Mouse (Mus musculus) lung, adult 2 months (tissue): ENCODE data around the gene Cbr2. TPM values are rescaled to one million over a fixed set of nuclear protein-coding genes. Genes with fewer than 3 reads are reported as not detected.

Experiments
- DNase-seq: peaks from one replicate; pipeline ENCODE4 v3.0.0; 2022
- H3K4me1 ChIP-seq: fragments of 200-500 bp; 2 replicates; pipeline ENCODE4 v1.6.1; 2011; ENCODE audit warnings: low read length; ENCODE audit not compliant: control insufficient read depth, insufficient read depth
- H3K4me3 ChIP-seq: fragments of 200-500 bp; replicated peaks from 2 replicates; pipeline ENCODE3; 2011; ENCODE audit warnings: low read depth, mild to moderate bottlenecking, control low read depth, low read length; ENCODE audit errors: extremely low read depth
- CTCF ChIP-seq: fragments of 200-500 bp; IDR thresholded peaks from 2 replicates; pipeline ENCODE4 v1.5.1; 2011; ENCODE audit warnings: mild to moderate bottlenecking, low read length, control low read depth; ENCODE audit not compliant: insufficient read depth
- POLR2A ChIP-seq: fragments of 200-500 bp; IDR thresholded peaks from 2 replicates; pipeline ENCODE4 v1.6.1; 2011; ENCODE audit warnings: low read depth, mild to moderate bottlenecking, control low read depth, low read length, borderline replicate concordance; ENCODE audit errors: extremely low read depth
- WGBS: fragments of 180-500 bp; shearing (Covaris S2); methylation state at CpG from one replicate; pipeline ENCODE4 v1.1.7; 2018; 5-methylcytosine and 5-hydroxymethylcytosine counted together
- polyA plus RNA-seq: library from polyadenylated mRNA; depleted of rRNA; stranded (reverse); fragments of >200 nt; gene quantifications from 2 replicates; pipeline ENCODE4 v1.2.3, GENCODE M21; 2012

Cbr2 gene
- polyA plus RNA-seq, 1 experiment = 14,250 TPM

GRCm38 (mm10) chr11:120721124-120722066 is 10.5 kb downstream of the Cbr2 start, which contains the start of gene Rac3:
Gene Rac3, plus strand, starts transcription at chr11:120721470.
- H3K4me3 ChIP-seq = peak within 1 kb of the TSS; percentile 47
- peak; percentile 67 for DNase-seq
- TF ChIP-seq POLR2A (no peak), CTCF (no peak)
- H3K4me1 ChIP-seq = peaks cover 11% of the 10 kb centered on the region
- under 1% methylated on average over 90 of the region's 90 CpGs for WGBS

DNA sequence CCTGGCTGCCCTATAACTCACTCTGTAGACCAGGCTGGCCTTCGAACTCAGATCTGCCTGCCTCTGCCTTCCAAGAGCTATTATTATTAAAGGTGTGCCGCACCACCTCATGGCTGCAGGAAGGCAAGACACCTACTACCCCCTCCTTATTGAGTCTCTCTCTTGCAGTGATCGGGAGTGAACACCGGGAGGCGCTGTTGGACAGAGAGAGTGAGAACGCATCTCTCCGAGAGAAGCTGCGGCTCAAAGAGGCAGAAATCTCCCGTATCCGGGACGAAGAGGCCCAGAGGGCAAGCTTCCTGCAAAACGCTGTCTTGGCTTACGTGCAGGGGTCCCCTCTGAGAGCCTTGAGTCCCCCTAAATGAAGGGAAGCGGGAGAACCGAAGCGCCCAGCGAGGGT is 11.5 kb downstream of the Cbr2 start:
- TF ChIP-seq POLR2A (no peak), CTCF (peak; percentile 97)
- peaks cover 9% of the 10 kb centered on the region for H3K4me1 ChIP-seq
- 12% methylated on average over 17 of the region's 17 CpGs for WGBS
- H3K4me3 ChIP-seq = no peak overlapping the region
- peak; percentile 91 for DNase-seq

DNA sequence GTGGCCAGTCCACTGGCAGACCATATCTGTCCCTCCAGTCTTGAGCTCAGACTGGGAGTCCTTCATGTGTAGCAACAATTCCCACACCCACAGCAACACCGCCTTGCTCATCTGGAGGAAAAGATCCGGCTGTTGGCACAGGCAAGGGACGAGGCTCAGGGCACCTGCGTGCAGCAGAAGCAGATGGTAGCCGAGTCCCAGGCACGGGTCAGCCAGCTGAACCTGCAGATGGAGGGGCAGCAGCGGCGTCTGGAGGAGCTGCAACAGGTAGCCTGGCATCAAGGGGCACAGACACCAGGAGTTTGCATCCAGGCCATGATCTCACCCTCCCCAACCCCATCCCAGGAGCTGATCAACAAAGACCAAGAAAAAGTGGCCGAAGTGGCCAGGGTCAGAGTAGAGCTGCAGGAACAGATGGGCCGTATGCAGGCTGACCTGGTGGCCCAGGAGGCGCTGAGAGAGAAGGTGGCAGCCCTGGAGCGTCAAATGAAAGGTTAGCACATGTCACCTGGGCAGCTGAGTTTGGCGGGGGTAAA is 12.0 kb downstream of the Cbr2 start:
- peaks cover 9% of the 10 kb centered on the region for H3K4me1 ChIP-seq
- TF ChIP-seq CTCF = no peak
- 0 out of 2 replicates have a peak, but pooled peaks have one; percentile 17 for TF ChIP-seq POLR2A
- H3K4me3 ChIP-seq = no peak overlapping the region
- DNase-seq = peak; percentile 17
- 87% methylated on average over 13 of the region's 13 CpGs for WGBS

- TF ChIP-seq CTCF (no peak), POLR2A (no peak; the same call in 1 of the 2 replicates)
- 90% methylated on average over 9 of the region's 9 CpGs for WGBS
- Histone ChIP-seq H3K4me1 (peaks cover 11% of the 10 kb centered on the region), H3K4me3 (no peak overlapping the region)
- no peak for DNase-seq
Measured at GRCm38 (mm10) chr11:120719242-120719641, 12.7 kb downstream of the Cbr2 start.

- H3K4me3 ChIP-seq = no peak overlapping the region
- H3K4me1 ChIP-seq = peaks cover 14% of the 10 kb centered on the region; the same call in 1 of the 2 replicates
- 87% methylated on average over 9 of the region's 9 CpGs for WGBS
- no peak for DNase-seq
- TF ChIP-seq CTCF = no peak
- no peak for TF ChIP-seq POLR2A
Measured at GRCm38 (mm10) chr11:120715131-120715530, 16.8 kb downstream of the Cbr2 start.

DNA sequence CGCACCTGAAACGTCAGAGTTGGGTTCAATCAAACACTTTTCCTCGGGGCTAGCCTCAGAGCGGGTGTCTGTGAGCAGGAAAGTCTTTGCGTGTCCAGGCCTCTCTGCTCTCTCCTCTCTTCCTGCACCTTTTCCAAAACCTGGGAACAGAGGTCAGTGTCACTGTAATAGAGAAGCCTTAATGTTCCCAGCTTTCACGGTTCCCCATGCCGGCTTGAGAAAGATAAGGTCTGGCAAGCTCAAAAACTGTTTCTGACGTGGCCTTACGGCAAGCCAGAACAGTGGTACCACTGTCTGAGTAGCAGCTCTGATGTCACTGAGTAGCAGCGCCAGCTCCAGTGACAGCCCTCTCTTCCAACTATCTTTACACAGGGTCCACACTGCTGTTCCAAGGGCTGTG is 17.4 kb downstream of the Cbr2 start:
- peaks cover 14% of the 10 kb centered on the region; the same call in 1 of the 2 replicates for H3K4me1 ChIP-seq
- DNase-seq = no peak
- WGBS = 43% methylated on average over 10 of the region's 10 CpGs
- TF ChIP-seq CTCF (no peak), POLR2A (no peak)
- peak overlapping the region; percentile 82 for H3K4me3 ChIP-seq

DNA sequence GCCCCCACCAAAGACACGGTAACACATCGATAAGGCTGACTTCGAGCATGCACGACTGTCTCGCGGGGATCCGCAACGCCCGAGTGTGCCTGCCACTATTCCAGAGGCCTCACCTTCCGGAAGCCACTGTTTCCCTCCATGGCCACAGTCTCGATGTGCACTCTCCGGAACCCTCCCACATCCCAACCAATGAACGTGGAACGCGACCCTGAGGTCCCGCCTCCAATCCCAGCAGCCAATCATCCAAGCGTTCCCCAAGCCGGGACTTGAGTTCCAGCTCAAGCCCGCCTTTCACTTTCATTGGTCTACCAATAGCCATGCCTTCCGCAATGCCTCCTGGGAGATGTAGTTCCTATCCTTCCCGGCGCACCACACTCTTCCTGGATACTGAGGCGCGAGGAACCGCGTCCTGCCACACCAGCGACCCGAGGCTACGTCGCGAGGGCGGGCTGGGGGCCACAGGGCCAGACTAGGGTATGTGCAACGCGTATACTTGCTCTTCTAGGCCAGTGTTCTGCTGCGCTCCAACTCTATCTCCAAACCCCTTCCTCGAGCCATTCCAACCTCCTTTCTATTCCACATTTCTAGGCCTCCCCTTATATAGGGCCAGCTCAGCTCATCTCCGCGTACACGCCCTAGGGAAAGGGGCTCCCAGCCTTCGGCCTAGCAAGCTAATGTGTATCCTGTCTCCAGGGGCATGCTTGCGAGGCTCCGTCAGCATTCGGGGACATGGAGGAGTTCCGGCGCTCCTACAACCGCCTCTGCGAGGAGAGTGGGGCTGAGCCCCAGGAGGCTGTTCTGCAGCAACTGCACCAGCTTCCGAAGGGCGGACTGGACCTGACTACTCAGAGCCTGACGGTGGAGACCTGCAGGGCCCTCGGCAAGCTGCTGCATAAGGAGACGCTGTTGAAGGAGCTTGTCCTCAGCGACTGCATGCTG is 18.1 kb downstream of the Cbr2 start, which contains the start of the genes Cenpx and Lrrc45:
TSS of gene Cenpx (minus strand) at position 159 of the 939 bp plus-strand sequence.
TSS of gene Lrrc45 (plus strand) at position 346 of the 939 bp plus-strand sequence.
- peak within 1 kb of the TSS; percentile 84 for H3K4me3 ChIP-seq
- H3K4me1 ChIP-seq = peaks cover 14% of the 10 kb centered on the region; the same call in 1 of the 2 replicates
- TF ChIP-seq CTCF (no peak), POLR2A (peak; percentile 85; the same call in 1 of the 2 replicates)
- WGBS = 2% methylated on average over 53 of the region's 53 CpGs
- peak; percentile 96 for DNase-seq

DNA sequence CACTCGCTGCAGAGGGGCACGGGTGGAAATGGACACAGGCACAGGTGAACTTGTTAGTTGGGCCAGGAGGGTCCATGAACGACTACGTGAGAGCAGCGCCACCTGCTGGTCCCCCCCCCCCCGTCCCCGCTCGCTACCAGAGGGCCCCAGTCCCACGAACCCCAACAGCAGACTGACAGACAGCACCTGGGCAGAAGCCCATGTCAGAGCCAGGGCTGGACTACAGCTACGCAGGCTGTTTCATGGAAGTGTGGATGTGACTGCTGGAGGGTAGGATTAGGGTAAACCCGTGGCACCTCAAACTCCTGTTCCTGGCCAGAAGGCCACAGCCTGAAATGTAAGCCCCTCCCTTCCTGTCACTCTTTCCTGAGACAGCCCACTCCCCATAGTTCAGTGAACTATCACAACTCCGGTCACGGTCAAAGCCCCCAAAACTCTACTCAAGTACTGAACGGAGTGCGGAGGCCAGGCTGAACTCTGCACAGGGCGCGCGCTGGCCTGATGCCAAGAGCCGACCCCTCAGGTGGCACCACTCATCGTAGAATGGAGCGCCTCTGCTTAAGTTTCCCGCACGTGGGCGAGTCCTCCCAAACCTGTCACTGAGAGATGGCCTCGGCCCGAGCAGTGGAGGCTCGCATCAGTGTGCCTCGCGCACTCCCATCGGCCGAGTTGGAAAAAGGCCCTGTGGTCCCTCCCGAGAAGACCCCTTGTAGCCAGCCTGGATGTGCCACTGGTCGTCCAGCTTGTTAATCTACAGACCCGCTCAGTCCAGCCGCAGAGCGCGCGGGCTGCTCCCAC is 18.9 kb downstream of the Cbr2 start:
- DNase-seq = peak; percentile 64
- under 1% methylated on average over 38 of the region's 38 CpGs for WGBS
- Histone ChIP-seq H3K4me1 (peaks cover 14% of the 10 kb centered on the region; the same call in 1 of the 2 replicates), H3K4me3 (peak overlapping the region; percentile 84)
- TF ChIP-seq POLR2A (no peak), CTCF (peak; percentile 47)
